Mouse (Mus musculus) stomach, embryonic 16.5 days (tissue): Measurements from ENCODE around the gene Pten. TPM values are rescaled to one million over a fixed set of nuclear protein-coding genes. Genes with fewer than 3 reads are reported as not detected.
A peak's percentile ranks its signal among the peaks of the same experiment; 100 is the strongest.

Experiments
- ATAC-seq: fragments of 200-750 bp; cut with Nextera tagmentation; 2 replicates; pipeline ENCODE4 v1.8.0; 2017; ENCODE audit warnings: moderate number of reproducible peaks, moderate TSS enrichment; ENCODE audit not compliant: insufficient read depth, low FRiP score
- H3K27ac ChIP-seq: fragments of 300-500 bp; sonication (generic); 2 replicates; pipeline ENCODE4 v1.5.1; 2014; ENCODE audit warnings: low read length
- H3K27me3 ChIP-seq: fragments of 300-500 bp; sonication (generic); 2 replicates; pipeline ENCODE4 v1.6.1; 2014; ENCODE audit warnings: low read length, control low read depth, mixed read lengths; ENCODE audit not compliant: control insufficient read depth, insufficient read depth
- H3K36me3 ChIP-seq: fragments of 300-500 bp; sonication (generic); 2 replicates; pipeline ENCODE4 v1.6.1; 2014; ENCODE audit warnings: low read length; ENCODE audit not compliant: control insufficient read depth, insufficient read depth
- H3K4me1 ChIP-seq: fragments of 300-500 bp; sonication (generic); 2 replicates; pipeline ENCODE4 v1.6.1; 2014; ENCODE audit warnings: low read length, control low read depth, mixed read lengths; ENCODE audit not compliant: control insufficient read depth, insufficient read depth
- H3K4me2 ChIP-seq: fragments of 300-500 bp; sonication (generic); 2 replicates; pipeline ENCODE4 v1.6.1; 2014; ENCODE audit warnings: low read depth, low read length, mixed read lengths
- H3K4me3 ChIP-seq: fragments of 300-500 bp; sonication (generic); replicated peaks from 2 replicates; pipeline ENCODE4 v1.5.1; 2014; ENCODE audit warnings: mild to moderate bottlenecking, low read length
- H3K9ac ChIP-seq: fragments of 300-500 bp; sonication (generic); 2 replicates; pipeline ENCODE4 v1.6.1; 2014; ENCODE audit warnings: low read length
- H3K9me3 ChIP-seq: fragments of 300-500 bp; sonication (generic); replicated peaks from 2 replicates; pipeline ENCODE4 v1.6.1; 2016; ENCODE audit warnings: low read length, control low read depth; ENCODE audit not compliant: control insufficient read depth
- WGBS: fragments of 180-500 bp; shearing (Covaris S2); extraction: QIAGEN DNeasy Blood & Tissue Kit; methylation state at CpG from one replicate; pipeline ENCODE4 v1.1.7; 2014; 5-methylcytosine and 5-hydroxymethylcytosine counted together
- polyA plus RNA-seq: library from polyadenylated mRNA; unstranded; fragments of >200 nt; fragmentation: Nextera tagmentation; extraction: Ambion mirVana; gene quantifications from 2 replicates; pipeline ENCODE4 v1.2.1, GENCODE M21; 2015

Gene Pten
- polyA plus RNA-seq, 1 experiment from 2014 or later = 8.2 TPM

- Histone ChIP-seq H3K4me1 (no peaks in the 10 kb centered on the region), H3K36me3 (no peaks in the 10 kb centered on the region), H3K4me3 (no peak overlapping the region), H3K4me2 (no peak overlapping the region), H3K9me3 (no peaks in the 10 kb centered on the region), H3K27me3 (no peaks in the 10 kb centered on the region), H3K27ac (no peak overlapping the region), H3K9ac (no peak overlapping the region)
- WGBS = 98% methylated on average over 1 of the region's 1 CpGs
- ATAC-seq = no peak
Measured at GRCm38 (mm10) chr19:32720319-32720718, 37.0 kb upstream of the Pten start.

DNA sequence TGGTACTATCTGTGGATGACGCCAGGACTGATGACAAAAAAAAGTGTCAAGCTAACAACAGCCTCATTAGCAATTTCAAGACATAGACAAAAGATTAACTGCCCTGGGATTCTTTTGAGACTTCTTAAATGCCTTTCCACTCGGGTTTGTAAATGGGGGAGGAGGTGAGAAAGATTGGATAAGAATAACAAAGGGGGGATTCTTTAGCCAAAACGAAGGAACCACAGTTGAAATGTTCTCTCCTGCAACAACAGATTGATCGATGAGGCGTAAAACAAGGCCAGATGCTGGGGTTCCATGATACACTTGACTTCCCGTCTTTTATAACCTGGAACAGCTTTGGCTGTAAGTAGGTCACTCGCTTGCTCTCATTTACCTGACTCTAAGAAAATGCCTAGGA lies 33.5 kb upstream of the Pten start:
- no peak overlapping the region for H3K27ac ChIP-seq
- peaks cover 5% of the 10 kb centered on the region; the same call in 1 of the 2 replicates for H3K27me3 ChIP-seq
- WGBS = 41% methylated on average over 7 of the region's 7 CpGs
- H3K9ac ChIP-seq = no peak overlapping the region
- peaks cover 6% of the 10 kb centered on the region; the same call in 1 of the 2 replicates for H3K4me1 ChIP-seq
- no peak overlapping the region for H3K4me3 ChIP-seq
- no peak overlapping the region for H3K4me2 ChIP-seq
- ATAC-seq = no peak
- no peaks in the 10 kb centered on the region for H3K9me3 ChIP-seq
- H3K36me3 ChIP-seq = no peaks in the 10 kb centered on the region

DNA sequence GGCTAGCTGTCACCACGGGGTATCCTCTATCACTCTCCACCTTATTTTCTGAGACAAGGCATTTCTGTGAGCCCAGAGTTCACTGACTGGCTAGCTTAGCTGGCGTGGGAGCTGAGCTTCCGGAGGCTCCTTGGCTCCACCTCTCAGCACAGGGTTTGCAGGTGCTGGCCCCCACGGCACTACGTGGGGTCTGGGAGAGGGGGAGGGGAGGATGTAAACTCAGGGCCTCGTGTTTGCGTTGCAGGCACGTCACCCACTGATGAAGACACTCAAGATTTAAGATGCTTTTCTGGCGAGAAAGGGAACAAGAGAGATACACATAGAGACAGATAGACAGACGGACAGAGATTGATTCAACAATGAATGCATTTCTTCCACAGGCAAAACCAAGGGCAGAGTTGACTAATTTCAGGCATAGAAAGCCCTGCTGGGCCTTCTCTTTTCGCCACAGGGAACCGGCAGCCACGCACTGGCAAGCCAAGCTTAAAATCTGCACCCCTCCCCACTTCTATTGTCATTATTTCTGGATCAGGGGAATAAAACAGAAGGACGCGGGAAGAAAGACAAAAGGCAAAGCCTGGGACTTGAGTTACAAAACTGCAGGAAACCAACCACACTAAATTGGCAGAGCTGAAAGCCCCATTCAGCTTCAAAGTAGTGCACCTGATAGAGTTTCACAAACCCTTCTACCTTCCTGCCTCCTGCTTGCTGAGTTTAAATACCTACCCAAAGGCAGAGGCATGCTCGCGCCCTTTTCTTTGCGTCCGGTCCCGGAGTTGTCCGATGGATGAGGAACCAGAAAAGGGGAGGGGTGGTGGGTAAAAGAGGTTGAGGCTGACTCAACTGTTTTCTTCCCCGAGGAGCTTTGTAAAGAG lies 30.6 kb upstream of the Pten start:
- Histone ChIP-seq H3K4me1 (peaks cover 6% of the 10 kb centered on the region; the same call in 1 of the 2 replicates), H3K9ac (no peak overlapping the region), H3K4me3 (no peak overlapping the region), H3K4me2 (peak overlapping the region; percentile 19; the same call in 1 of the 2 replicates), H3K27me3 (peaks cover 5% of the 10 kb centered on the region; the same call in 1 of the 2 replicates), H3K9me3 (no peaks in the 10 kb centered on the region), H3K36me3 (no peaks in the 10 kb centered on the region), H3K27ac (no peak overlapping the region)
- 9% methylated on average over 22 of the region's 22 CpGs for WGBS
- ATAC-seq = no peak

DNA sequence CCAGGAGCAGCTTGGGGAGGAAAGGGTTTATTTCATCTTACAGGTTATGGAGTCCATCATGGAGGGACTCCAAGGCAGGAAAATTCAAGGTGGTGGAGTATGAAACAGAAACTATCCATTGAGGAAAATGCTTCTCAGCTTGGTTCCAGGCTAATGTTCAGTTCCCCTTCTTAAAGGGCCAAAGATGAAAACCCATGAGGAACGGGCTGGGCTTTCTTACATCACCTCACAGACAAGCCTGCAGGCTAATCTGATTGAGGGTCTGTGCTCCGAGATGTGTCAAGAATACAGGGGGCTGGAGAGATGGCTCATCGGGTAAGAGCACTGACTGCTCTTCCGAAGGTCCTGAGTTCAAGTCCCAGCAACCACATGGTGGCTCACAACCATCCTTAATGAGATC lies 27.5 kb upstream of the Pten start:
- H3K9me3 ChIP-seq = no peaks in the 10 kb centered on the region
- WGBS = 87% methylated on average over 4 of the region's 4 CpGs
- no peak for ATAC-seq
- peaks cover 5% of the 10 kb centered on the region; the same call in 1 of the 2 replicates for H3K27me3 ChIP-seq
- H3K9ac ChIP-seq = no peak overlapping the region
- no peaks in the 10 kb centered on the region for H3K36me3 ChIP-seq
- H3K4me3 ChIP-seq = no peak overlapping the region
- no peak overlapping the region for H3K4me2 ChIP-seq
- H3K27ac ChIP-seq = no peak overlapping the region
- peaks cover 6% of the 10 kb centered on the region; the same call in 1 of the 2 replicates for H3K4me1 ChIP-seq

- H3K27me3 ChIP-seq = no peaks in the 10 kb centered on the region
- H3K27ac ChIP-seq = no peak overlapping the region
- ATAC-seq = no peak
- no peaks in the 10 kb centered on the region for H3K36me3 ChIP-seq
- no peak overlapping the region for H3K4me3 ChIP-seq
- H3K4me2 ChIP-seq = no peak overlapping the region
- H3K4me1 ChIP-seq = no peaks in the 10 kb centered on the region
- H3K9me3 ChIP-seq = no peaks in the 10 kb centered on the region
- H3K9ac ChIP-seq = no peak overlapping the region
Measured at GRCm38 (mm10) chr19:32732922-32733321, 24.4 kb upstream of the Pten start.

GRCm38 (mm10) chr19:32737844-32738243 lies 19.5 kb upstream of the Pten start:
- no peak overlapping the region for H3K4me2 ChIP-seq
- no peak overlapping the region for H3K27ac ChIP-seq
- no peak for ATAC-seq
- 80% methylated on average over 7 of the region's 7 CpGs for WGBS
- H3K27me3 ChIP-seq = no peaks in the 10 kb centered on the region
- H3K4me3 ChIP-seq = no peak overlapping the region
- no peaks in the 10 kb centered on the region for H3K9me3 ChIP-seq
- H3K36me3 ChIP-seq = no peaks in the 10 kb centered on the region
- no peaks in the 10 kb centered on the region for H3K4me1 ChIP-seq
- H3K9ac ChIP-seq = no peak overlapping the region

DNA sequence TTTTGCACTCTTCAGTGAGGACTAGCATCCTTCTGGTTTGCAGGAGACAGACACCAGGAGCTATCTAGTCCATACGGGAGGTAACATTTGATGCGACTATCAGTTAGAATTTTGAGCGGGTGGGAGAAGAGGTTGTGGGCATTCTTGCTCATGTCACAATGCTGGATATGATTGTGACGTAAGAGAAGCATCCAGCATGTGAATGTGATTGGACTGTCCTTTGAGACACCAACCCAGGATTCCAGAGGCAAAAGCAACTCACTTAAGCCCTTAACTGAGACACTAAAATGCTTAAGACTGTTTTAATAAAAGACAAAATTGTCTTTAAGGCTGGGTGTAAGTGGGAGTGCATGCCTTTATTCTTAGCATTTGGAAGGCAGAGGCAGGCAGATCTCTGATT lies 17.6 kb upstream of the Pten start, which contains the start of gene Atad1:
Gene Atad1, minus strand, starts transcription at position 101 of the 400 bp plus-strand sequence.
- WGBS = 92% methylated on average over 4 of the region's 4 CpGs
- H3K9ac ChIP-seq = no peak within 1 kb of the TSS
- H3K4me2 ChIP-seq = no peak within 1 kb of the TSS
- no peak within 1 kb of the TSS for H3K27ac ChIP-seq
- no peak within 1 kb of the TSS for H3K4me3 ChIP-seq
- H3K27me3 ChIP-seq = no peaks in the 10 kb centered on the region
- no peaks in the 10 kb centered on the region for H3K4me1 ChIP-seq
- H3K9me3 ChIP-seq = no peaks in the 10 kb centered on the region
- no peaks in the 10 kb centered on the region for H3K36me3 ChIP-seq
- no peak for ATAC-seq

GRCm38 (mm10) chr19:32740641-32741345 lies 16.5 kb upstream of the Pten start:
- Histone ChIP-seq H3K9me3 (no peaks in the 10 kb centered on the region), H3K4me3 (no peak overlapping the region), H3K27me3 (no peaks in the 10 kb centered on the region), H3K4me2 (no peak overlapping the region), H3K36me3 (no peaks in the 10 kb centered on the region), H3K9ac (no peak overlapping the region), H3K27ac (no peak overlapping the region), H3K4me1 (no peaks in the 10 kb centered on the region)
- no peak for ATAC-seq
- WGBS = 83% methylated on average over 4 of the region's 4 CpGs

GRCm38 (mm10) chr19:32749425-32749824 lies 7.9 kb upstream of the Pten start:
- ATAC-seq = no peak
- H3K36me3 ChIP-seq = no peaks in the 10 kb centered on the region
- 25% methylated on average over 6 of the region's 6 CpGs for WGBS
- H3K4me1 ChIP-seq = no peaks in the 10 kb centered on the region
- H3K4me3 ChIP-seq = no peak overlapping the region
- no peak overlapping the region for H3K9ac ChIP-seq
- H3K4me2 ChIP-seq = no peak overlapping the region
- H3K27me3 ChIP-seq = no peaks in the 10 kb centered on the region; the same call in 1 of the 2 replicates
- H3K9me3 ChIP-seq = no peaks in the 10 kb centered on the region
- H3K27ac ChIP-seq = no peak overlapping the region
